Mouse (Mus musculus) thymus, adult 2 months (tissue): Measurements from ENCODE around the gene Zap70.

ENCODE experiments used
- CTCF ChIP-seq: fragments of 200-500 bp; IDR thresholded peaks from 2 replicates; pipeline ENCODE4 v1.5.1; 2012; ENCODE audit warnings: mild to moderate bottlenecking, control low read depth, low read length, moderate library complexity, borderline replicate concordance; ENCODE audit not compliant: control insufficient read depth, poor library complexity, insufficient read depth; ENCODE audit errors: extremely low read depth
- POLR2A ChIP-seq: fragments of 200-500 bp; IDR thresholded peaks from 2 replicates; pipeline ENCODE4 v1.6.1; 2012; ENCODE audit warnings: mild to moderate bottlenecking, low read length, control low read depth, moderate library complexity; ENCODE audit not compliant: control insufficient read depth, poor library complexity, insufficient read depth; ENCODE audit errors: extremely low read depth

DNA sequence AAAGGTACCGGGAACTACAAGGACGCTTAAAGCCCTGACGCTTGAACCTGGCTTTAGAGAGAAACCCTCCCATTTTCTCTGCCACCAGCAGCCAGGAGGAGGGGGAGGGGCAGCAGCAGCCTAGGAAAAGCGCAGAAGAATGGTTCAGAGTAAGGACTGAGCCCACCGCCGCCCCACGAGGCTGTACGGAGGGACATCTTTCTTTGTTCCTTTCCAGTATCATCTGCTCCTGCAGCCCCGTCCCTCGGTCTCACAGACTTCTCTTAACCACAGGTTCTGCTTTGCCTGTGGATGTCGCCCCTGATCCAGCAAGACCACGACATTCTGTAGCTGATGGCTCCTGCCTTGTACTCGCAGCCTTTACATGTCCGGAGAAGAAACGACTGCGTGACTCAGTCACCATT is 23.6 kb downstream of the Zap70 start:
- TF ChIP-seq CTCF (no peak), POLR2A (no peak)
